Mouse (Mus musculus) T-helper 2 cell (primary cell): Measurements from ENCODE around the gene Sertad2.

ENCODE experiments used
- in situ Hi-C: fragments of 300-600 bp; cut with MboI, MseI; formaldehyde crosslinking; loops from one replicate; pipeline ENCODE4 v1.15.1; 2025; ENCODE audit warnings: high pct_unique_total_duplicates

The Sertad2 gene

GRCm38 (mm10) chr11:20544801-20545515 is 1.9 kb downstream of the Sertad2 start:
- in situ Hi-C loops: no loop called here

- in situ Hi-C loops: no loop called here
These were observed 6.4 kb downstream of the Sertad2 start for GRCm38 (mm10) chr11:20549481-20549880.

GRCm38 (mm10) chr11:20550196-20550595 is 7.1 kb downstream of the Sertad2 start:
- in situ Hi-C loops: no loop called here

GRCm38 (mm10) chr11:20552059-20552458 is 9.0 kb downstream of the Sertad2 start:
- in situ Hi-C loops: no loop called here

GRCm38 (mm10) chr11:20552758-20553673 is 10.0 kb downstream of the Sertad2 start:
- in situ Hi-C loops: no loop called here

- in situ Hi-C loops: no loop called here
These were observed 12.6 kb downstream of the Sertad2 start for GRCm38 (mm10) chr11:20555651-20556050.

GRCm38 (mm10) chr11:20556163-20556911 is 13.3 kb downstream of the Sertad2 start:
- in situ Hi-C loops: no loop called here

- in situ Hi-C loops: no loop called here
These were observed 16.3 kb downstream of the Sertad2 start for GRCm38 (mm10) chr11:20559236-20559950.

GRCm38 (mm10) chr11:20559951-20560642 is 17.0 kb downstream of the Sertad2 start:
- in situ Hi-C loops: loop anchor here (5.0 kb wide), 1 partner anchor 72 kb away; no protein-coding TSS in a partner anchor

GRCm38 (mm10) chr11:20561323-20562002 is 18.4 kb downstream of the Sertad2 start:
- in situ Hi-C loops: loop anchor here (5.0 kb wide), 1 partner anchor 71 kb away; no protein-coding TSS in a partner anchor

- in situ Hi-C loops: loop anchor here (5.0 kb wide), 1 partner anchor 43 kb away; no protein-coding TSS in a partner anchor
These were observed 22.0 kb downstream of the Sertad2 start for GRCm38 (mm10) chr11:20565057-20565456.

- in situ Hi-C loops: no loop called here
These were observed 28.8 kb downstream of the Sertad2 start for GRCm38 (mm10) chr11:20571702-20572413.

- in situ Hi-C loops: no loop called here
These were observed 33.1 kb downstream of the Sertad2 start for GRCm38 (mm10) chr11:20576046-20576635.

- in situ Hi-C loops: no loop called here
These were observed 39.7 kb downstream of the Sertad2 start for GRCm38 (mm10) chr11:20582758-20583157.

- in situ Hi-C loops: no loop called here
These were observed 42.2 kb downstream of the Sertad2 start for GRCm38 (mm10) chr11:20585297-20585696.

GRCm38 (mm10) chr11:20586180-20586579 is 43.1 kb downstream of the Sertad2 start:
- in situ Hi-C loops: no loop called here

GRCm38 (mm10) chr11:20589393-20589792 is 46.3 kb downstream of the Sertad2 start:
- in situ Hi-C loops: no loop called here

- in situ Hi-C loops: no loop called here
These were observed 49.0 kb downstream of the Sertad2 start for GRCm38 (mm10) chr11:20592010-20592409.
